20 mouse cellular contexts compared by ENCODE assay signal in genomic region chr2:131772163-131772562, GRCm38 (mm10).
DNase-seq lines count a peak whose midpoint lies in the region; ATAC-seq and TF ChIP-seq lines count a peak whose summit lies in the region.
"Had no signal": no experiment of that assay in that cellular context is flagged by ENCODE, and none has a peak within 500 bp of the region (broad histone marks: within the 10 kb centered on the region; RNA-seq: fewer than 3 reads in every experiment).

No protein-coding gene starts in this region.

- no peak overlapping the region for H3K9ac ChIP-seq in hindbrain, postnatal 0 days (replicated peaks; ENCODE audit: low read length)
- H3K9ac ChIP-seq in hindbrain, embryonic 13.5 days: no peak overlapping the region
- no peak overlapping the region for H3K9ac ChIP-seq in limb, embryonic 13.5 days
- H3K9ac ChIP-seq in limb, embryonic 15.5 days: no peak overlapping the region

- H3K27me3 ChIP-seq in hindbrain, postnatal 0 days (ENCODE audit: insufficient read depth, low read length): no peaks in the 10 kb centered on the region
- no peaks in the 10 kb centered on the region for H3K27me3 ChIP-seq in hindbrain, embryonic 13.5 days
- no peaks in the 10 kb centered on the region for H3K27me3 ChIP-seq in limb, embryonic 13.5 days
- H3K27me3 ChIP-seq in limb, embryonic 10.5 days (ENCODE audit: low read depth, poor library complexity, severe bottlenecking): no peaks in the 10 kb centered on the region
- no peaks in the 10 kb centered on the region for H3K27me3 ChIP-seq in limb, embryonic 15.5 days
- H3K27me3 ChIP-seq: Patski had no signal

- 65% methylated on average over 5 of the region's 5 CpGs for WGBS in hindbrain, postnatal 0 days
- WGBS in hindbrain, embryonic 13.5 days: 86% methylated on average over 5 of the region's 5 CpGs
- WGBS in limb, embryonic 13.5 days: 79% methylated on average over 5 of the region's 5 CpGs
- WGBS in limb, embryonic 10.5 days: 90% methylated on average over 5 of the region's 5 CpGs
- 66% methylated on average over 5 of the region's 5 CpGs for WGBS in limb, embryonic 15.5 days

- TF ChIP-seq CTCF in hindbrain, postnatal 0 days (IDR thresholded peaks at IDR 0.05; ENCODE audit: low read depth): 0 out of 2 replicates have a peak, but pooled peaks have one; percentile 15

- H3K4me1 ChIP-seq in hindbrain, postnatal 0 days (ENCODE audit: insufficient read depth, low read length): no peaks in the 10 kb centered on the region
- H3K4me1 ChIP-seq in hindbrain, embryonic 13.5 days (replicated peaks): no peaks in the 10 kb centered on the region
- H3K4me1 ChIP-seq in limb, embryonic 13.5 days: peaks cover 13% of the 10 kb centered on the region; the same call in 1 of the 2 replicates
- H3K4me1 ChIP-seq in limb, embryonic 10.5 days: 0 out of 2 replicates have a peak, but pooled peaks cover 3% of the 10 kb centered on the region
- peaks cover 9% of the 10 kb centered on the region; the same call in 1 of the 2 replicates for H3K4me1 ChIP-seq in limb, embryonic 15.5 days

- no peaks in the 10 kb centered on the region for H3K36me3 ChIP-seq in hindbrain, postnatal 0 days (ENCODE audit: insufficient read depth, low read length)
- no peaks in the 10 kb centered on the region for H3K36me3 ChIP-seq in hindbrain, embryonic 13.5 days
- no peaks in the 10 kb centered on the region for H3K36me3 ChIP-seq in limb, embryonic 13.5 days
- no peaks in the 10 kb centered on the region for H3K36me3 ChIP-seq in limb, embryonic 10.5 days
- no peaks in the 10 kb centered on the region for H3K36me3 ChIP-seq in limb, embryonic 15.5 days
- H3K36me3 ChIP-seq: G1E had no signal

- no peak overlapping the region for H3K4me3 ChIP-seq in hindbrain, postnatal 0 days (ENCODE audit: low read length)
- no peak overlapping the region for H3K4me3 ChIP-seq in hindbrain, embryonic 13.5 days
- H3K4me3 ChIP-seq in limb, embryonic 13.5 days: no peak overlapping the region
- H3K4me3 ChIP-seq in limb, embryonic 10.5 days: no peak overlapping the region
- H3K4me3 ChIP-seq in limb, embryonic 15.5 days: no peak overlapping the region

- no peak overlapping the region for H3K27ac ChIP-seq in hindbrain, postnatal 0 days
- no peak overlapping the region for H3K27ac ChIP-seq in hindbrain, embryonic 13.5 days
- no peak overlapping the region for H3K27ac ChIP-seq in limb, embryonic 13.5 days
- no peak overlapping the region for H3K27ac ChIP-seq in limb, embryonic 10.5 days
- no peak overlapping the region for H3K27ac ChIP-seq in limb, embryonic 15.5 days

- no peak for DNase-seq in hindbrain, postnatal 0 days (ENCODE audit: low spot score)
- no peak for DNase-seq in limb, embryonic 10.5 days (ENCODE audit: low spot score)
- DNase-seq in gastrocnemius, postnatal 25 days: no peak
- DNase-seq: adrenal gland, adult 2 months; adrenal gland, adult 8-10 months; adrenal gland, postnatal 10 days; adrenal gland, postnatal 14 days; adrenal gland, postnatal 25 days; adrenal gland, postnatal 36 days; B cell, adult 2 months; cerebellum, adult 11 months; cerebellum, adult 11-12 months; cerebellum, adult 18-20 months had no signal

- H3K4me2 ChIP-seq in hindbrain, postnatal 0 days (ENCODE audit: low read depth, low read length): no peak overlapping the region
- H3K4me2 ChIP-seq in hindbrain, embryonic 13.5 days: no peak overlapping the region
- no peak overlapping the region for H3K4me2 ChIP-seq in limb, embryonic 13.5 days (replicated peaks)
- H3K4me2 ChIP-seq in limb, embryonic 15.5 days: no peak overlapping the region

- H3K9me3 ChIP-seq in hindbrain, postnatal 0 days (ENCODE audit: low read length): no peaks in the 10 kb centered on the region
- H3K9me3 ChIP-seq in hindbrain, embryonic 13.5 days: no peaks in the 10 kb centered on the region
- H3K9me3 ChIP-seq in limb, embryonic 13.5 days: no peaks in the 10 kb centered on the region
- H3K9me3 ChIP-seq in limb, embryonic 10.5 days (replicated peaks): no peaks in the 10 kb centered on the region
- H3K9me3 ChIP-seq in limb, embryonic 15.5 days: no peaks in the 10 kb centered on the region
- H3K9me3 ChIP-seq: G1E had no signal

- 0 out of 2 replicates have a peak, but pooled peaks have one; percentile 32 for ATAC-seq in hindbrain, postnatal 0 days
- ATAC-seq in hindbrain, embryonic 13.5 days (ENCODE audit: low FRiP score): no peak
- 0 out of 2 replicates have a peak, but pooled peaks have one; percentile 61 for ATAC-seq in limb, embryonic 13.5 days (ENCODE audit: low FRiP score, low read depth)
- ATAC-seq in limb, embryonic 15.5 days (ENCODE audit: insufficient number of reproducible peaks, low FRiP score, low TSS enrichment, low read depth): peak; percentile 63; the same call in 1 of the 2 replicates
- ATAC-seq: activated CD4-positive, CD25-positive, alpha-beta regulatory T cell, adult 4 months; CD4-positive, CD25-positive, alpha-beta regulatory T cell, adult 4 months; Patski had no signal
